9 mouse cellular contexts compared by ENCODE assay signal in the genomic region with DNA sequence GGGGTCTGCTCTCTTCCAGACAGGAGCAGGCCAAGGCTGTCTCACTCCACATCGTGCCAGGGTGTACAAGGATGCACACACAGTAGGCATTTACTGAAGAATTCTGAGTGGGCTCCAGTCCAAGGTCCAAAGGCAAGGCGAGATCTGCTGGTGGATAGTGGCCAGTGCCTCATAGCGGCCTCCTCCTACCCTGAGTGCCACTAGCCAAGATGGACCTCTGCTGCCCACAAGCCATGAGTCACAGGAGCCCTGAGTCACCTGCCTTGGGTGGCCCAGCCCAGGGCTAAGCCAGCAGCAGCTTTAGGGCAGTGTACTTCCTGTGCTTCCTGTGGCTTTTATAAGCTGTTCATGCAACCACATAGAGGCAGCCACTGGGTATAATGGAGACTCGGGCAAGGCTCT. TPM values are rescaled to one million over a fixed set of nuclear protein-coding genes. Genes with fewer than 3 reads are reported as not detected.
DNase-seq lines count a peak whose midpoint lies in the region; ATAC-seq and TF ChIP-seq lines count a peak whose summit lies in the region.
"Had no signal": no experiment of that assay in that cellular context is flagged by ENCODE, and none has a peak within 500 bp of the region (broad histone marks: within the 10 kb centered on the region; RNA-seq: fewer than 3 reads in every experiment).

No protein-coding gene starts in this region.

- CTCF ChIA-PET in Patski (lab: Charles Lee): no interaction called here

- no peaks in the 10 kb centered on the region for H3K36me3 ChIP-seq in liver, embryonic 16.5 days (ENCODE audit: control insufficient read depth, insufficient read depth)
- H3K36me3 ChIP-seq in liver, embryonic 12.5 days: no peaks in the 10 kb centered on the region
- no peaks in the 10 kb centered on the region for H3K36me3 ChIP-seq in heart, embryonic 16.5 days (ENCODE audit: control insufficient read depth, insufficient read depth)
- H3K36me3 ChIP-seq: midbrain, embryonic 12.5 days had no signal

- WGBS in liver, embryonic 16.5 days (ENCODE audit: insufficient replicate concordance): 31% methylated on average over 4 of the region's 4 CpGs
- 42% methylated on average over 4 of the region's 4 CpGs for WGBS in liver, embryonic 12.5 days (ENCODE audit: insufficient replicate concordance)
- 40% methylated on average over 4 of the region's 4 CpGs for WGBS in heart, embryonic 16.5 days

- POLR2A ChIA-PET in Patski (lab: Charles Lee): interaction anchor here (1.2 kb wide), 1 partner anchor 24 kb away, joined by 3 read pairs; no protein-coding TSS in a partner anchor

- no peak for TF ChIP-seq CTCF in Patski (IDR thresholded peaks at IDR 0.05)

- peak; percentile 93 for DNase-seq in Patski (ENCODE audit: low read depth, low spot score)
- peak; percentile 66 for DNase-seq in cerebellum, adult 11 months
- DNase-seq in layer of hippocampus, adult 9-11 months: no peak
- DNase-seq in right cerebral cortex, postnatal 25 days: no peak

- no peak overlapping the region for H3K9ac ChIP-seq in liver, embryonic 16.5 days (ENCODE audit: low read depth, low read length)
- H3K9ac ChIP-seq in liver, embryonic 12.5 days: no peak overlapping the region
- peak overlapping the region; percentile 21; the same call in 1 of the 2 replicates for H3K9ac ChIP-seq in heart, embryonic 16.5 days (ENCODE audit: low read length)
- H3K9ac ChIP-seq: midbrain, embryonic 12.5 days had no signal

- no peak for ATAC-seq in liver, embryonic 16.5 days (ENCODE audit: low read depth)
- no peak for ATAC-seq in liver, embryonic 12.5 days
- peak; percentile 89 for ATAC-seq in Patski
- ATAC-seq in heart, embryonic 16.5 days (replicated peaks; ENCODE audit: extremely low read depth, insufficient read depth, low FRiP score): no peak
- peak; percentile 38 for ATAC-seq in megakaryocyte progenitor cell, adult 5-6 weeks (replicated peaks; ENCODE audit: poor library complexity)

- no peak overlapping the region for H3K27ac ChIP-seq in liver, embryonic 16.5 days (ENCODE audit: low read length)
- H3K27ac ChIP-seq in liver, embryonic 12.5 days: no peak overlapping the region
- H3K27ac ChIP-seq in heart, embryonic 16.5 days (ENCODE audit: low read length): 0 out of 2 replicates have a peak overlapping the region, but pooled peaks have one; percentile 2
- H3K27ac ChIP-seq: midbrain, embryonic 12.5 days had no signal

- peaks cover 14% of the 10 kb centered on the region for H3K4me1 ChIP-seq in liver, embryonic 16.5 days (ENCODE audit: control insufficient read depth, low read depth, low read length)
- H3K4me1 ChIP-seq in liver, embryonic 12.5 days: peaks cover 48% of the 10 kb centered on the region
- peaks cover 46% of the 10 kb centered on the region for H3K4me1 ChIP-seq in heart, embryonic 16.5 days (ENCODE audit: control insufficient read depth, insufficient read depth, low read length)

- peak overlapping the region; percentile 11; the same call in 1 of the 2 replicates for H3K4me2 ChIP-seq in liver, embryonic 16.5 days (ENCODE audit: low read depth, low read length)
- no peak overlapping the region for H3K4me2 ChIP-seq in liver, embryonic 12.5 days
- H3K4me2 ChIP-seq in heart, embryonic 16.5 days (ENCODE audit: low read depth, low read length): peak overlapping the region; percentile 76
- H3K4me2 ChIP-seq: midbrain, embryonic 12.5 days had no signal

- in situ Hi-C loops in Patski (cut with MboI; ENCODE audit: low pct_unique_long_range_greater_than_20kb): no loop called here

- H3K27me3 ChIP-seq in liver, embryonic 16.5 days (ENCODE audit: control insufficient read depth, insufficient read depth, low read depth, low read length): no peaks in the 10 kb centered on the region
- peaks cover 19% of the 10 kb centered on the region for H3K27me3 ChIP-seq in liver, embryonic 12.5 days (replicated peaks)
- H3K27me3 ChIP-seq in Patski: no peaks in the 10 kb centered on the region
- no peaks in the 10 kb centered on the region for H3K27me3 ChIP-seq in heart, embryonic 16.5 days (ENCODE audit: control insufficient read depth, insufficient read depth, low read length)

- no peaks in the 10 kb centered on the region for H3K9me3 ChIP-seq in liver, embryonic 16.5 days (replicated peaks; ENCODE audit: control insufficient read depth, low read length)
- no peaks in the 10 kb centered on the region for H3K9me3 ChIP-seq in liver, embryonic 12.5 days (replicated peaks)
- H3K9me3 ChIP-seq in heart, embryonic 16.5 days (replicated peaks; ENCODE audit: control insufficient read depth, low read length): no peaks in the 10 kb centered on the region
- H3K9me3 ChIP-seq: midbrain, embryonic 12.5 days had no signal

- no peak overlapping the region for H3K4me3 ChIP-seq in liver, embryonic 16.5 days (ENCODE audit: low read depth, low read length)
- no peak overlapping the region for H3K4me3 ChIP-seq in liver, embryonic 12.5 days
- H3K4me3 ChIP-seq in heart, embryonic 16.5 days (ENCODE audit: low read length): 0 out of 2 replicates have a peak overlapping the region, but pooled peaks have one; percentile 11
- H3K4me3 ChIP-seq: midbrain, embryonic 12.5 days had no signal

RNA-seq across cellular contexts. Expression of a gene that starts 2.3 kb away (rescaled TPM):
- 16.4 and 18.2 TPM in 2 replicates for polyA plus RNA-seq in liver, embryonic 16.5 days (2015; fragmentation: Nextera tagmentation; extraction: Ambion mirVana)
- 16.5 and 17.0 TPM in 2 replicates for polyA plus RNA-seq in liver, embryonic 12.5 days (2016; fragmentation: Nextera tagmentation; extraction: Ambion mirVana)
- polyA plus RNA-seq in Patski (2021): 58.9 TPM
- polyA plus RNA-seq in heart, embryonic 16.5 days (2015; fragmentation: Nextera tagmentation; extraction: Ambion mirVana): 143 and 144 TPM in 2 replicates
- 20.1 and 27.1 TPM in 2 replicates for total RNA-seq in megakaryocyte progenitor cell, adult 5-6 weeks (2015)
- total RNA-seq in megakaryocyte progenitor cell, adult 5-6 weeks (2017): 22.1 and 30.2 TPM in 2 replicates

RNA-seq across cellular contexts. Expression of a gene that starts 26.2 kb away (rescaled TPM):
- polyA plus RNA-seq in liver, embryonic 16.5 days (2015; fragmentation: Nextera tagmentation; extraction: Ambion mirVana): 54.3 and 58.0 TPM in 2 replicates
- polyA plus RNA-seq in liver, embryonic 12.5 days (2016; fragmentation: Nextera tagmentation; extraction: Ambion mirVana): 41.5 and 42.6 TPM in 2 replicates
- 106 TPM for polyA plus RNA-seq in Patski (2021)
- 78.8 and 84.5 TPM in 2 replicates for polyA plus RNA-seq in heart, embryonic 16.5 days (2015; fragmentation: Nextera tagmentation; extraction: Ambion mirVana)
- total RNA-seq in megakaryocyte progenitor cell, adult 5-6 weeks (2015): 68.2 and 69.6 TPM in 2 replicates
- total RNA-seq in megakaryocyte progenitor cell, adult 5-6 weeks (2017): 38.4 and 38.8 TPM in 2 replicates

RNA-seq across cellular contexts. Expression of a gene that starts 35.0 kb away (rescaled TPM):
- 1.1 and 2.0 TPM in 2 replicates for polyA plus RNA-seq in liver, embryonic 16.5 days (2015; fragmentation: Nextera tagmentation; extraction: Ambion mirVana)
- polyA plus RNA-seq in liver, embryonic 12.5 days (2016; fragmentation: Nextera tagmentation; extraction: Ambion mirVana): 2.4 and 2.5 TPM in 2 replicates
- polyA plus RNA-seq in Patski (2021): not detected
- 1.4 and 1.8 TPM in 2 replicates for polyA plus RNA-seq in heart, embryonic 16.5 days (2015; fragmentation: Nextera tagmentation; extraction: Ambion mirVana)
- total RNA-seq in megakaryocyte progenitor cell, adult 5-6 weeks (2015): 3.8 and 5.7 TPM in 2 replicates
- 1.7 and 4.0 TPM in 2 replicates for total RNA-seq in megakaryocyte progenitor cell, adult 5-6 weeks (2017)

Comparison
In these comparisons a context has a peak if more than half of its experiments do, and no peak if none do; other contexts are left out.
1. ATAC-seq: peak in Patski (single experiment) and megakaryocyte progenitor cell, adult 5-6 weeks (single experiment); none in liver, embryonic 16.5 days (single experiment), liver, embryonic 12.5 days (single experiment) and heart, embryonic 16.5 days (single experiment).
2. DNase-seq: peak in Patski (single experiment) and cerebellum, adult 11 months (single experiment); none in layer of hippocampus, adult 9-11 months (single experiment) and right cerebral cortex, postnatal 25 days (single experiment).